Mouse (Mus musculus): ENCODE measurements around the gene Pcsk5. TPM values are rescaled to one million over a fixed set of nuclear protein-coding genes. Genes with fewer than 3 reads are reported as not detected.

Gene Pcsk5
- total and polyA plus RNA-seq, 2 experiments: 4.2 to 9.9 TPM

GRCm38 (mm10) chr19:17606093-17606492 lies 231.3 kb downstream of the Pcsk5 start:
- Histone ChIP-seq H3K27ac (replicated peaks; ENCODE audit: insufficient read depth, low read depth, low read length) (no peak overlapping the region), H3K4me1 (ENCODE audit: control insufficient read depth, insufficient read depth, low read length) (no peaks in the 10 kb centered on the region), H3K9ac (ENCODE audit: low read depth, low read length) (no peak overlapping the region), H3K4me3 (ENCODE audit: insufficient read depth, low read depth, low read length) (no peak overlapping the region), H3K36me3 (ENCODE audit: control insufficient read depth, insufficient read depth, low read length) (no peaks in the 10 kb centered on the region), H3K27me3 (ENCODE audit: control insufficient read depth, insufficient read depth, low read length) (no peaks in the 10 kb centered on the region), H3K79me2 (ENCODE audit: control insufficient read depth, insufficient read depth, low read length) (no peaks in the 10 kb centered on the region)
- 89% methylated on average over 2 of the region's 2 CpGs for WGBS
- no peak for TF ChIP-seq CTCF (IDR thresholded peaks at IDR 0.05; ENCODE audit: low read depth, low read length)
- TF ChIP-seq POLR2A (IDR thresholded peaks at IDR 0.05; ENCODE audit: extremely low read depth, insufficient read depth, low read length): no peak
- DNase-seq (ENCODE audit: extremely low read depth, low read depth, low spot score): no peak

GRCm38 (mm10) chr19:17603322-17603721 lies 234.1 kb downstream of the Pcsk5 start:
- H3K4me1 ChIP-seq (ENCODE audit: control insufficient read depth, insufficient read depth, low read length): no peaks in the 10 kb centered on the region; the same call in 1 of the 2 replicates
- H3K36me3 ChIP-seq (ENCODE audit: control insufficient read depth, insufficient read depth, low read length): no peaks in the 10 kb centered on the region
- no peak for DNase-seq (ENCODE audit: extremely low read depth, low read depth, low spot score)
- 90% methylated on average over 3 of the region's 3 CpGs for WGBS
- no peaks in the 10 kb centered on the region for H3K27me3 ChIP-seq (ENCODE audit: control insufficient read depth, insufficient read depth, low read length)
- H3K27ac ChIP-seq (replicated peaks; ENCODE audit: insufficient read depth, low read depth, low read length): no peak overlapping the region
- no peak for TF ChIP-seq POLR2A (IDR thresholded peaks at IDR 0.05; ENCODE audit: extremely low read depth, insufficient read depth, low read length)
- TF ChIP-seq CTCF (IDR thresholded peaks at IDR 0.05; ENCODE audit: low read depth, low read length): no peak
- no peak overlapping the region for H3K4me3 ChIP-seq (ENCODE audit: insufficient read depth, low read depth, low read length)
- H3K9ac ChIP-seq (ENCODE audit: low read depth, low read length): no peak overlapping the region
- H3K79me2 ChIP-seq (ENCODE audit: control insufficient read depth, insufficient read depth, low read length): no peaks in the 10 kb centered on the region

GRCm38 (mm10) chr19:17600347-17600746 lies 237.1 kb downstream of the Pcsk5 start:
- no peak overlapping the region for H3K4me3 ChIP-seq (ENCODE audit: insufficient read depth, low read depth, low read length)
- H3K79me2 ChIP-seq (ENCODE audit: control insufficient read depth, insufficient read depth, low read length): no peaks in the 10 kb centered on the region
- H3K4me1 ChIP-seq (ENCODE audit: control insufficient read depth, insufficient read depth, low read length): no peaks in the 10 kb centered on the region; the same call in 1 of the 2 replicates
- no peak overlapping the region for H3K27ac ChIP-seq (replicated peaks; ENCODE audit: insufficient read depth, low read depth, low read length)
- DNase-seq (ENCODE audit: extremely low read depth, low read depth, low spot score): no peak
- no peaks in the 10 kb centered on the region for H3K36me3 ChIP-seq (ENCODE audit: control insufficient read depth, insufficient read depth, low read length)
- WGBS: 90% methylated on average over 2 of the region's 2 CpGs
- no peak overlapping the region for H3K9ac ChIP-seq (ENCODE audit: low read depth, low read length)
- TF ChIP-seq CTCF (IDR thresholded peaks at IDR 0.05; ENCODE audit: low read depth, low read length) (no peak), POLR2A (IDR thresholded peaks at IDR 0.05; ENCODE audit: extremely low read depth, insufficient read depth, low read length) (no peak)
- H3K27me3 ChIP-seq (ENCODE audit: control insufficient read depth, insufficient read depth, low read length): no peaks in the 10 kb centered on the region

- peaks cover 4% of the 10 kb centered on the region; the same call in 1 of the 2 replicates for H3K36me3 ChIP-seq (ENCODE audit: control insufficient read depth, insufficient read depth, low read length)
- no peak overlapping the region for H3K9ac ChIP-seq (ENCODE audit: low read depth, low read length)
- DNase-seq (ENCODE audit: extremely low read depth, low read depth, low spot score): no peak
- 47% methylated on average over 1 of the region's 1 CpGs for WGBS
- H3K27ac ChIP-seq (replicated peaks; ENCODE audit: insufficient read depth, low read depth, low read length): no peak overlapping the region
- TF ChIP-seq CTCF (IDR thresholded peaks at IDR 0.05; ENCODE audit: low read depth, low read length) (no peak), POLR2A (IDR thresholded peaks at IDR 0.05; ENCODE audit: extremely low read depth, insufficient read depth, low read length) (no peak)
- H3K79me2 ChIP-seq (ENCODE audit: control insufficient read depth, insufficient read depth, low read length): no peaks in the 10 kb centered on the region
- H3K27me3 ChIP-seq (ENCODE audit: control insufficient read depth, insufficient read depth, low read length): no peaks in the 10 kb centered on the region
- no peak overlapping the region for H3K4me3 ChIP-seq (ENCODE audit: insufficient read depth, low read depth, low read length)
- no peaks in the 10 kb centered on the region for H3K4me1 ChIP-seq (ENCODE audit: control insufficient read depth, insufficient read depth, low read length)
Measured at GRCm38 (mm10) chr19:17592790-17593189, 244.6 kb downstream of the Pcsk5 start.

GRCm38 (mm10) chr19:17591335-17591734 lies 246.1 kb downstream of the Pcsk5 start:
- no peak overlapping the region for H3K27ac ChIP-seq (replicated peaks; ENCODE audit: insufficient read depth, low read depth, low read length)
- no peak overlapping the region for H3K4me3 ChIP-seq (ENCODE audit: insufficient read depth, low read depth, low read length)
- no peaks in the 10 kb centered on the region for H3K27me3 ChIP-seq (ENCODE audit: control insufficient read depth, insufficient read depth, low read length)
- no peak for TF ChIP-seq POLR2A (IDR thresholded peaks at IDR 0.05; ENCODE audit: extremely low read depth, insufficient read depth, low read length)
- no peak for TF ChIP-seq CTCF (IDR thresholded peaks at IDR 0.05; ENCODE audit: low read depth, low read length)
- DNase-seq (ENCODE audit: extremely low read depth, low read depth, low spot score): no peak
- H3K9ac ChIP-seq (ENCODE audit: low read depth, low read length): no peak overlapping the region
- 75% methylated on average over 8 of the region's 8 CpGs for WGBS
- no peaks in the 10 kb centered on the region for H3K79me2 ChIP-seq (ENCODE audit: control insufficient read depth, insufficient read depth, low read length)
- peaks cover 8% of the 10 kb centered on the region; the same call in 1 of the 2 replicates for H3K36me3 ChIP-seq (ENCODE audit: control insufficient read depth, insufficient read depth, low read length)
- H3K4me1 ChIP-seq (ENCODE audit: control insufficient read depth, insufficient read depth, low read length): no peaks in the 10 kb centered on the region

GRCm38 (mm10) chr19:17590314-17590713 lies 247.1 kb downstream of the Pcsk5 start:
- Histone ChIP-seq H3K27ac (replicated peaks; ENCODE audit: insufficient read depth, low read depth, low read length) (no peak overlapping the region), H3K79me2 (ENCODE audit: control insufficient read depth, insufficient read depth, low read length) (no peaks in the 10 kb centered on the region), H3K9ac (ENCODE audit: low read depth, low read length) (no peak overlapping the region), H3K36me3 (ENCODE audit: control insufficient read depth, insufficient read depth, low read length) (peaks cover 13% of the 10 kb centered on the region), H3K27me3 (ENCODE audit: control insufficient read depth, insufficient read depth, low read length) (no peaks in the 10 kb centered on the region), H3K4me1 (ENCODE audit: control insufficient read depth, insufficient read depth, low read length) (no peaks in the 10 kb centered on the region), H3K4me3 (ENCODE audit: insufficient read depth, low read depth, low read length) (no peak overlapping the region)
- no peak for TF ChIP-seq POLR2A (IDR thresholded peaks at IDR 0.05; ENCODE audit: extremely low read depth, insufficient read depth, low read length)
- TF ChIP-seq CTCF (IDR thresholded peaks at IDR 0.05; ENCODE audit: low read depth, low read length): no peak
- DNase-seq (ENCODE audit: extremely low read depth, low read depth, low spot score): no peak
- 92% methylated on average over 1 of the region's 1 CpGs for WGBS
